Mouse (Mus musculus): ENCODE measurements around the gene Wars. TPM values are rescaled to one million over a fixed set of nuclear protein-coding genes. Genes with fewer than 3 reads are reported as not detected.

Gene Wars
- polyA plus RNA-seq, 1 experiment from 2014 or later = 84.0 TPM

GRCm38 (mm10) chr12:108937506-108937905, 43.5 kb upstream of the Wars start:
- Histone ChIP-seq H3K9me3 (ENCODE audit: low read length) (no peaks in the 10 kb centered on the region), H3K27me3 (replicated peaks; ENCODE audit: insufficient read depth, low read length) (no peaks in the 10 kb centered on the region), H3K9ac (replicated peaks; ENCODE audit: low read depth) (no peak overlapping the region), H3K4me3 (ENCODE audit: low read depth, low read length) (no peak overlapping the region), H3K4me2 (replicated peaks; ENCODE audit: low read depth, low read length) (no peak overlapping the region), H3K36me3 (ENCODE audit: insufficient read depth, low read length) (no peaks in the 10 kb centered on the region), H3K27ac (ENCODE audit: low read length) (no peak overlapping the region), H3K4me1 (ENCODE audit: insufficient read depth, low read depth, low read length) (no peaks in the 10 kb centered on the region)
- WGBS = 70% methylated on average over 4 of the region's 4 CpGs
- no peak for DNase-seq (ENCODE audit: low spot score)
- TF ChIP-seq CTCF (IDR thresholded peaks at IDR 0.05) (no peak), EP300 (IDR thresholded peaks at IDR 0.05) (no peak)
- no peak for ATAC-seq

- 51% methylated on average over 6 of the region's 6 CpGs for WGBS
- DNase-seq (ENCODE audit: low spot score) = peak; percentile 45
- Histone ChIP-seq H3K4me1 (ENCODE audit: insufficient read depth, low read depth, low read length) (no peaks in the 10 kb centered on the region), H3K9ac (replicated peaks; ENCODE audit: low read depth) (no peak overlapping the region), H3K4me3 (ENCODE audit: low read depth, low read length) (no peak overlapping the region), H3K27ac (ENCODE audit: low read length) (no peak overlapping the region), H3K4me2 (replicated peaks; ENCODE audit: low read depth, low read length) (no peak overlapping the region), H3K36me3 (ENCODE audit: insufficient read depth, low read length) (no peaks in the 10 kb centered on the region), H3K9me3 (ENCODE audit: low read length) (no peaks in the 10 kb centered on the region), H3K27me3 (replicated peaks; ENCODE audit: insufficient read depth, low read length) (no peaks in the 10 kb centered on the region)
- TF ChIP-seq EP300 (IDR thresholded peaks at IDR 0.05) = no peak
- no peak for TF ChIP-seq CTCF (IDR thresholded peaks at IDR 0.05)
- ATAC-seq = peak; percentile 33
Observed at GRCm38 (mm10) chr12:108936834-108937233, 42.9 kb upstream of the Wars start.

GRCm38 (mm10) chr12:108934231-108934630, 40.3 kb upstream of the Wars start:
- ATAC-seq (no peak), DNase-seq (ENCODE audit: low spot score) (no peak)
- no peaks in the 10 kb centered on the region for H3K9me3 ChIP-seq (ENCODE audit: low read length)
- H3K27me3 ChIP-seq (replicated peaks; ENCODE audit: insufficient read depth, low read length) = no peaks in the 10 kb centered on the region
- no peaks in the 10 kb centered on the region for H3K4me1 ChIP-seq (ENCODE audit: insufficient read depth, low read depth, low read length)
- no peak for TF ChIP-seq CTCF (IDR thresholded peaks at IDR 0.05)
- no peak for TF ChIP-seq EP300 (IDR thresholded peaks at IDR 0.05)
- 77% methylated on average over 6 of the region's 6 CpGs for WGBS
- H3K4me3 ChIP-seq (ENCODE audit: low read depth, low read length) = no peak overlapping the region
- no peaks in the 10 kb centered on the region for H3K36me3 ChIP-seq (ENCODE audit: insufficient read depth, low read length)
- no peak overlapping the region for H3K4me2 ChIP-seq (replicated peaks; ENCODE audit: low read depth, low read length)
- H3K9ac ChIP-seq (replicated peaks; ENCODE audit: low read depth) = no peak overlapping the region
- H3K27ac ChIP-seq (ENCODE audit: low read length) = no peak overlapping the region

GRCm38 (mm10) chr12:108932113-108932512, 38.1 kb upstream of the Wars start:
- no peak for DNase-seq (ENCODE audit: low spot score)
- no peaks in the 10 kb centered on the region for H3K27me3 ChIP-seq (replicated peaks; ENCODE audit: insufficient read depth, low read length)
- H3K4me3 ChIP-seq (ENCODE audit: low read depth, low read length) = no peak overlapping the region
- H3K9ac ChIP-seq (replicated peaks; ENCODE audit: low read depth) = no peak overlapping the region
- no peak overlapping the region for H3K4me2 ChIP-seq (replicated peaks; ENCODE audit: low read depth, low read length)
- WGBS = 38% methylated on average over 2 of the region's 3 CpGs
- H3K4me1 ChIP-seq (ENCODE audit: insufficient read depth, low read depth, low read length) = no peaks in the 10 kb centered on the region
- TF ChIP-seq EP300 (IDR thresholded peaks at IDR 0.05) (no peak), CTCF (IDR thresholded peaks at IDR 0.05) (no peak)
- H3K36me3 ChIP-seq (ENCODE audit: insufficient read depth, low read length) = no peaks in the 10 kb centered on the region
- ATAC-seq = no peak
- H3K27ac ChIP-seq (ENCODE audit: low read length) = no peak overlapping the region
- no peaks in the 10 kb centered on the region for H3K9me3 ChIP-seq (ENCODE audit: low read length)

- H3K4me2 ChIP-seq (replicated peaks; ENCODE audit: low read depth, low read length) = no peak overlapping the region
- H3K4me3 ChIP-seq (ENCODE audit: low read depth, low read length) = no peak overlapping the region
- H3K27ac ChIP-seq (ENCODE audit: low read length) = no peak overlapping the region
- H3K27me3 ChIP-seq (replicated peaks; ENCODE audit: insufficient read depth, low read length) = no peaks in the 10 kb centered on the region
- H3K36me3 ChIP-seq (ENCODE audit: insufficient read depth, low read length) = no peaks in the 10 kb centered on the region
- no peaks in the 10 kb centered on the region for H3K9me3 ChIP-seq (ENCODE audit: low read length)
- TF ChIP-seq EP300 (IDR thresholded peaks at IDR 0.05) (no peak), CTCF (IDR thresholded peaks at IDR 0.05) (no peak)
- no peaks in the 10 kb centered on the region for H3K4me1 ChIP-seq (ENCODE audit: insufficient read depth, low read depth, low read length)
- ATAC-seq = no peak
- no peak for DNase-seq (ENCODE audit: low spot score)
- 67% methylated on average over 7 of the region's 7 CpGs for WGBS
- no peak overlapping the region for H3K9ac ChIP-seq (replicated peaks; ENCODE audit: low read depth)
Observed at GRCm38 (mm10) chr12:108931341-108932053, 37.5 kb upstream of the Wars start.

GRCm38 (mm10) chr12:108929475-108929874, 35.5 kb upstream of the Wars start:
- no peak overlapping the region for H3K4me3 ChIP-seq (ENCODE audit: low read depth, low read length)
- TF ChIP-seq EP300 (IDR thresholded peaks at IDR 0.05) (no peak), CTCF (IDR thresholded peaks at IDR 0.05) (no peak)
- ATAC-seq (peak; percentile 32), DNase-seq (ENCODE audit: low spot score) (peak; percentile 15)
- H3K27ac ChIP-seq (ENCODE audit: low read length) = no peak overlapping the region
- H3K4me2 ChIP-seq (replicated peaks; ENCODE audit: low read depth, low read length) = no peak overlapping the region
- 45% methylated on average over 3 of the region's 3 CpGs for WGBS
- H3K36me3 ChIP-seq (ENCODE audit: insufficient read depth, low read length) = no peaks in the 10 kb centered on the region
- H3K9ac ChIP-seq (replicated peaks; ENCODE audit: low read depth) = no peak overlapping the region
- H3K4me1 ChIP-seq (ENCODE audit: insufficient read depth, low read depth, low read length) = no peaks in the 10 kb centered on the region
- H3K27me3 ChIP-seq (replicated peaks; ENCODE audit: insufficient read depth, low read length) = no peaks in the 10 kb centered on the region
- no peaks in the 10 kb centered on the region for H3K9me3 ChIP-seq (ENCODE audit: low read length)
